7 mouse cellular contexts compared by ENCODE assay signal in genomic region chrX:102933571-102934394, GRCm38 (mm10). TPM values are rescaled to one million over a fixed set of nuclear protein-coding genes. Genes with fewer than 3 reads are reported as not detected.
DNase-seq lines count a peak whose midpoint lies in the region; ATAC-seq lines count a peak whose summit lies in the region.

No protein-coding gene starts in this region.

- peak overlapping the region; percentile 65 for H3K4me2 ChIP-seq in forebrain, embryonic 13.5 days
- H3K4me2 ChIP-seq in hindbrain, embryonic 15.5 days = peak overlapping the region; percentile 66
- H3K4me2 ChIP-seq in stomach, embryonic 14.5 days (replicated peaks; ENCODE audit: low read depth, low read length) = peak overlapping the region; percentile 54

- peak overlapping the region; percentile 55 for H3K4me3 ChIP-seq in forebrain, embryonic 13.5 days
- peak overlapping the region; percentile 62 for H3K4me3 ChIP-seq in hindbrain, embryonic 15.5 days
- peak overlapping the region; percentile 45 for H3K4me3 ChIP-seq in stomach, embryonic 14.5 days (ENCODE audit: low read depth, low read length)

- intact Hi-C loops in left cerebral cortex, postnatal 10 days (cut with DNase I) = no loop called here

- H3K27ac ChIP-seq in forebrain, embryonic 13.5 days = no peak overlapping the region
- H3K27ac ChIP-seq in hindbrain, embryonic 15.5 days (replicated peaks) = peak overlapping the region; percentile 61
- H3K27ac ChIP-seq in stomach, embryonic 14.5 days (ENCODE audit: low read length) = no peak overlapping the region

- peak; percentile 80 for ATAC-seq in cerebellum, adult (ENCODE audit: insufficient number of reproducible peaks, low FRiP score, low TSS enrichment)
- peak; percentile 89 for ATAC-seq in forebrain, embryonic 13.5 days
- ATAC-seq in hindbrain, embryonic 15.5 days (ENCODE audit: low FRiP score, low read depth) = peak; percentile 79
- peak; percentile 77 for ATAC-seq in stomach, embryonic 14.5 days (ENCODE audit: insufficient number of reproducible peaks, insufficient read depth, low FRiP score, low read depth)

- no peaks in the 10 kb centered on the region for H3K4me1 ChIP-seq in forebrain, embryonic 13.5 days
- H3K4me1 ChIP-seq in hindbrain, embryonic 15.5 days (replicated peaks) = no peaks in the 10 kb centered on the region
- no peaks in the 10 kb centered on the region for H3K4me1 ChIP-seq in stomach, embryonic 14.5 days (ENCODE audit: control insufficient read depth, insufficient read depth, low read length)

- peak; percentile 57 for DNase-seq in ZHBTc4 (ENCODE audit: low read depth, low spot score)
- peak; percentile 18 to 62 for DNase-seq in left cerebral cortex, postnatal 10 days (ENCODE audit: extremely low spot score in 1 of 2, low spot score in 2 of 2)
- DNase-seq in mesoderm, embryonic 11.5 days (ENCODE audit: low read depth, low spot score) = peak; percentile 67

- no peaks in the 10 kb centered on the region for H3K36me3 ChIP-seq in forebrain, embryonic 13.5 days (ENCODE audit: poor library complexity, severe bottlenecking)
- H3K36me3 ChIP-seq in hindbrain, embryonic 15.5 days = no peaks in the 10 kb centered on the region
- no peaks in the 10 kb centered on the region for H3K36me3 ChIP-seq in stomach, embryonic 14.5 days (ENCODE audit: control insufficient read depth, insufficient read depth, low read length)

- H3K9ac ChIP-seq in forebrain, embryonic 13.5 days = peak overlapping the region; percentile 73
- H3K9ac ChIP-seq in hindbrain, embryonic 15.5 days = peak overlapping the region; percentile 66
- H3K9ac ChIP-seq in stomach, embryonic 14.5 days (replicated peaks; ENCODE audit: low read depth, low read length) = peak overlapping the region; percentile 40

- 22% methylated on average over 55 of the region's 68 CpGs for WGBS in forebrain, embryonic 13.5 days
- whole genome bisulfite sequencing in hindbrain, embryonic 15.5 days = 15% methylated on average over 55 of the region's 68 CpGs
- WGBS in stomach, embryonic 14.5 days = 18% methylated on average over 57 of the region's 68 CpGs

- peaks cover 11% of the 10 kb centered on the region; the same call in 1 of the 2 replicates for H3K27me3 ChIP-seq in forebrain, embryonic 13.5 days
- 0 out of 2 replicates have a peak, but pooled peaks cover 3% of the 10 kb centered on the region for H3K27me3 ChIP-seq in hindbrain, embryonic 15.5 days
- H3K27me3 ChIP-seq in stomach, embryonic 14.5 days (ENCODE audit: control insufficient read depth, insufficient read depth, low read length) = no peaks in the 10 kb centered on the region

- H3K9me3 ChIP-seq in forebrain, embryonic 13.5 days (replicated peaks) = no peaks in the 10 kb centered on the region
- no peaks in the 10 kb centered on the region for H3K9me3 ChIP-seq in hindbrain, embryonic 15.5 days
- no peaks in the 10 kb centered on the region for H3K9me3 ChIP-seq in stomach, embryonic 14.5 days (ENCODE audit: control insufficient read depth, low read depth, low read length)

RNA-seq across cellular contexts. Expression of gene 1700018G05Rik, which starts 5.6 kb away (rescaled TPM):
- not detected in 2 replicates for polyA plus RNA-seq in forebrain, embryonic 13.5 days (2015; fragmentation: Nextera tagmentation; extraction: Ambion mirVana)
- polyA plus RNA-seq in hindbrain, embryonic 15.5 days (2015; fragmentation: Nextera tagmentation; extraction: Ambion mirVana) = not detected in 2 replicates
- total RNA-seq in left cerebral cortex, postnatal 10 days (2021) = not detected
- polyA plus RNA-seq in stomach, embryonic 14.5 days (2014; fragmentation: Nextera tagmentation; extraction: Ambion mirVana) = not detected in 2 replicates

RNA-seq across cellular contexts. Expression of gene 1700011M02Rik, which starts 25.1 kb away (rescaled TPM):
- not detected in 2 replicates for polyA plus RNA-seq in forebrain, embryonic 13.5 days (2015; fragmentation: Nextera tagmentation; extraction: Ambion mirVana)
- polyA plus RNA-seq in hindbrain, embryonic 15.5 days (2015; fragmentation: Nextera tagmentation; extraction: Ambion mirVana) = not detected in 2 replicates
- total RNA-seq in left cerebral cortex, postnatal 10 days (2021) = not detected
- polyA plus RNA-seq in stomach, embryonic 14.5 days (2014; fragmentation: Nextera tagmentation; extraction: Ambion mirVana) = not detected in 2 replicates

RNA-seq across cellular contexts. Expression of gene Dmrtc1a, which starts 25.3 kb away (rescaled TPM):
- polyA plus RNA-seq in forebrain, embryonic 13.5 days (2015; fragmentation: Nextera tagmentation; extraction: Ambion mirVana) = 0.86 and 0.90 TPM in 2 replicates
- 0.94 and 1.1 TPM in 2 replicates for polyA plus RNA-seq in hindbrain, embryonic 15.5 days (2015; fragmentation: Nextera tagmentation; extraction: Ambion mirVana)
- total RNA-seq in left cerebral cortex, postnatal 10 days (2021) = 1 to 10 TPM; 1.4 to 1.9 TPM
- 1.8 and 2.4 TPM in 2 replicates for polyA plus RNA-seq in stomach, embryonic 14.5 days (2014; fragmentation: Nextera tagmentation; extraction: Ambion mirVana)
